Mouse (Mus musculus) cerebellum, adult 9-10 months (tissue): ENCODE results near the gene Klhl13.
A peak's percentile ranks its signal among the peaks of the same experiment; 100 is the strongest.

Experiments used
- DNase-seq: peaks from one replicate; pipeline ENCODE4 v3.0.0; 2022

Klhl13 gene

DNA sequence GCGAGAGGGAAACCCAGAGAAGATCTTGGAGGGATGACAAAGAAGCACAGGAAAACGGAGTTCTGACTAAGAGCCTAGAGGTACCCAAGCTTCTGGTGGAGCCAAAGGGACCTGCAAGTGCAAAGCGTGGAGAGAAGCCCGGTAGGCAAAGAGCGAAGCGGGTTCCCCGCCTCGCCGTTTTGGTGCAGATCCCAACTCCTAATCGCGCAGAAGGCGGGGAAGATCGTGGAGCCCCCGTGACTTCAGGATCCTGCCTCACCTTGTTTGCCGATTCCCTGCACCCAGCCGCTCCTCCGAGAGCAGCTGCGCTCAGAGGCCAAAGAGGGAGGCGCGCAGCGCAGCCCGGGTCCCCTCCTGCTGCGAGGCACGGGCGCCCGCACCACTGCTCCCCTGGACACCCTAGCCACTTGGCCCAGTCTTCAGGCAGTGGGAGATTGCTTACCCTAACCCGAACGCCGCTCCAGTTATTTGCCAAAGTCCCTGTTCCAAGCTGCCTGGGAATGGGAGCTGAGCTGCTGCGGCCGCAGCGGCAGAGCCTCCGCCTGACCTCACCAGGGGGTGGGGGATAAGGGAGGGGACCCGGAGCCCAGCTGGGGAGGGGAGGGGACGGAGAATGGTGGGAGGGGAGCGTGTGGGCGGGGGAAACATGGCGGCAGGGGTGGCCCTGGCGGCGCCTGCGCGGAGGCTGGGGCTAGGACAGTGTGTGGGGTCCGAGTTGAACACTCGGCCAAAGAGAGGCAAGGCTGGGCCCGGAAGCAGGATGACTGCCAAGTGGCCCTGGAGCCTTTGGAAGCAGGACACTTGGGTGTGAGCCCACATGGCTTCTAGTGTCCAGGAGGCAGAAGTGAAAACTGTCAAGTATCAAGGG, at the start of gene Klhl13:
Klhl13 (minus strand) TSS at position 569 of the 868 bp plus-strand sequence.
- DNase-seq, result peak; percentile 7

- DNase-seq, result no peak
These were observed 44.6 kb upstream of the Klhl13 start for GRCm38 (mm10) chrX:23409296-23410149.

GRCm38 (mm10) chrX:23388716-23389115, 23.8 kb upstream of the Klhl13 start:
- DNase-seq, result no peak

DNA sequence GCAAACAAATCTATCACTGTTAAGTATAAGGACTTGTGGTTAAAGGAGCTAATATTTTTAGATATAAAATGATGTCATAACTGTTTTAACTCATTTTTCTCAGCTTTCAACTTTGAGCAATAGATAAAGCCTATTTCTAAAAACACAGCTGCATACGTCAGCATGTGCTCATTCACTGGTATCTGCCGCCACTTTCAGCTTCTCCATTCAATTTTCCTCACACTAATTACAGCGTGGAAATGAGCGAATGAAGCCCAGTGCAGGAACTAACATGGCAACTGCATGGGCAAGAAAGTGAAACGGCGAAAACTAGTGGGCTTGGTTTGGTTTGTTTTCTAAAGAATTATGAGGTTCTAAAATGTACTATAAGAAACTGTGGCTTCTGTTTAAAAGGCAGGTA, 1.4 kb downstream of the Klhl13 start:
- DNase-seq, result no peak

- no peak for DNase-seq
These were observed 4.4 kb downstream of the Klhl13 start for GRCm38 (mm10) chrX:23360446-23360845.

GRCm38 (mm10) chrX:23350083-23350482, 14.8 kb downstream of the Klhl13 start:
- no peak for DNase-seq

DNA sequence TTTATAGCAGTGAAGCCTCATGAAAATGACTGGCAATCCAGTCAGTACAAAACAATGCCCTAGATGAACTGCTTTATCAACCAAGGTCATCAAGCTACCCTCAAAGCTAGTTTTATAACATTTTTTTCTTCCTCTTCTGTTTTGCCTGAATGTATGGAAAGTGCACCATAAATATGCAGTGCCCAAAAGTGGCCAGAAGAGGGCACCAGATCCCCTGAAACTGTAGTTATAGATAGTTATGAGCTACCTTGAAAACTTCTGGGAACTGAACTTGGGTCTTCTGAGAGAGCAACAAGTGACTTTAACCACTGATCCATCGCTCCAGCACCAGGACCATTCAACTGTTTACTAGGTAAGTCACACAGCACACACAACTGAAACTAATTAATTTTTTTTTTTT, 36.8 kb downstream of the Klhl13 start:
- no peak for DNase-seq

DNA sequence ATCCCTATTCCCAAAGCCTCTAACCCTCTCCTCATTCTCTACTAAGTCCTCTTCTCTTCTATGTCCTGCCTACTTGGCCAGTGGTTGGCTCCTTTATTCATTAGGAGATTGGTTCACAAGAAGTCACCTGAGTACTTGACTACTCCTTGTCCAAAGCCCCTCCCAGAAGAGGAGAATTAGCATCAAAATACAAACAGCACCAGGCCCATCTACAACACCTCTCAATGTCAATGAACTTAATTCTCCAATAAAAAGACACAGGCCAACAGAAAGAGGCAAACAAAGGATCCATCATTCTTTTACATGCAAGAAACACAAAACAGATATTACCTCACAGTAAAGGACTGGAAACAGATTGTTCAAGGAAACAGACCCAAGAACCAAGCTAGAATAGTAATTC, 46.0 kb downstream of the Klhl13 start:
- DNase-seq, result no peak

GRCm38 (mm10) chrX:23295952-23296598, 68.8 kb downstream of the Klhl13 start:
- DNase-seq, result peak; percentile 7

DNA sequence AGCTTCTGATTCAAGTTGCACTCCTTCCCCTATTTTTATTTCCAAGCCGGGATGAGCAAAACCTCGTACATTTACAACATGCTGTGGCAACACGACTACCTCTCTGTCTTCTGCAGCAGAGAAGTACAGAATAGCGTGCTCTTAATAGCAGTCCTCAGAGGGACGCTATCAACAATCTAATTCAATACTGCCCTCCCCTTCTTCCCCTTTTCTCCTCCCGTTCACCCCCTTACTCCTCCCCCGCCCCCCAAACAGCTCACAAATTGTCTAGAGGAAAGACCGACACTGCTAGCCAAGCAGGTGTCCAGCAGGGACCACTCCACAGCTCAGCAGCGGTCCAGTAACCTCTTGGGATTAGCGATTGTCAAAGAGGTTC, 79.5 kb downstream of the Klhl13 start:
- no peak for DNase-seq

- DNase-seq, result no peak
These were observed 80.1 kb downstream of the Klhl13 start for GRCm38 (mm10) chrX:23284530-23285441.

DNA sequence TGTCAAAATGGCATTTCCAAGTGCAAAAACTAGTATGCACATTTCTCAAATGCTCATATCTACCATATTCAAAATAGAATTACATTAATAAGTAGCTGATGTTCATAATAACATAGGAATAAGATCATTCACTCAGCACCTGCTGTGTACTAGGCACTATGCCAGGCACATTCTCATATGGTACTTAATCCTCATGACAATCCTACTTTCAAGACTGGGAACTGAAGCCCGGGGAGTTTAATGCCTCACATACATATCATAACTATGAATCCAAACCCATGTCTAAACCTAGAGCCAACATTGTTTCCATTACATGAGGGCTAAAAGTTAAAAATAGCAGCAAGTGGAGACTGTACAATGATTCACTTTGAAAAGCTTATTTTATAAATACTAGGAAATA, 97.3 kb downstream of the Klhl13 start:
- DNase-seq, result no peak

DNA sequence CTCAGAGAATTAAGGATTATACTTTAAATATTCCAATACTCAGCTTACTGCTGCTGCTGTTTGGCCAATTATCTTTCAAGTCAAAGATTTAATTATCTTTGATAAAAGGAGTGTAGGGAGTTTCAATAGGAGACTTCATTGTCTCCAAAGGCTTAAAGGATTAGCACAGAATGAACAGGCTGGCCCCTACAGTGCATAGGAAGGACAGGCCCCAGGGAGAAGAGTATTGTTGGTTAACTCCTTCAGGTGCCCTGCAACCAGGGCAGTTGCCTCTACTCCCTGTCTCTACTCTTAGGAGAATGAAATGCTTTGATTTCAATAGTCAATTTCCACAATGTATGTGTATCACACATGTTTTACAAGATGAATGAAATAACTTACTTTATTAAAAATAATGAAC, 116.1 kb downstream of the Klhl13 start:
- no peak for DNase-seq
